Mouse (Mus musculus) T-cell, adult 66 days (primary cell): ENCODE measurements around the gene Ralgapa1. TPM values are rescaled to one million over a fixed set of nuclear protein-coding genes. Genes with fewer than 3 reads are reported as not detected.

Source experiments
- total RNA-seq, 2 experiments: library from RNA; stranded (reverse); gene quantifications; 3 replicates in 1 of 2; 4 replicates in 1 of 2; pipeline ENCODE4 v1.2.4; 2023

Ralgapa1 gene
- 10 to 100 TPM; 66.0 to 69.4 TPM for total RNA-seq

DNA sequence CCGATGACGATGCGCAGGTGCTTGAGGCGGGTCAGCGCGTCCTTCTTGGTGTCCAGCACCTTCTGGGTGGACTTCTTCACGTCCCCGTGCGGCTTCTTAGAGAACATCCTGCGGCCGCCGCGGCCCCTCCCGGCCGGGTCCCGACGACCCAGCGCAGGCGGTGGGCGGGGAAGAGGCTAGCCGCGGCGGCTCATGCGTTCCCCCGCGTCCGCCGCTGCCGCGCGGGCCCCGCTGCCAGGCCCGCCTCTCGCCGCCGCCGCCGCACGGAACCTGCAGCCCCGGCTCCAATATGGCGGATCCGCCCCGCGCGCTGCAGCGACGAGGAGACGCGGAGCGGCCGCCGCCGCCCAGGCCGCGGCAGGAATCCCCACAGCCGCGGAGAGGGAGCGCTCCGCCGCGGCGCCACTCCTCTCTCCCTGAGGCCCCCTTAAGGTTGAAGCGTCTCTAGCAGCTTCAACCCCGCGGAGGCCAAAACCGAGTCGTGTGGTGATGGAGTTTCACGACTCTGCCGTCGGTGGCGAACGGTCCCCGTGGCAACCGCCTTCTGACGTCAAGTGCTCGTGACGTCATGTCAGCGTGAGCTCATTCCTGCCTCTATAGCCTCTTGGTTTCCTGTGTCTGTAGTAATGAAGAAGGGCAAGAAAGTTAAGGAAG is at the start of gene Ralgapa1:
Gene Ralgapa1 (minus strand): TSS at position 507 of the 654 bp plus-strand sequence.

GRCm38 (mm10) chr12:55836199-55836951 is 15.4 kb upstream of the Ralgapa1 start, which contains the start of gene Brms1l:
TSS of gene Brms1l (plus strand) at chr12:55836324.

DNA sequence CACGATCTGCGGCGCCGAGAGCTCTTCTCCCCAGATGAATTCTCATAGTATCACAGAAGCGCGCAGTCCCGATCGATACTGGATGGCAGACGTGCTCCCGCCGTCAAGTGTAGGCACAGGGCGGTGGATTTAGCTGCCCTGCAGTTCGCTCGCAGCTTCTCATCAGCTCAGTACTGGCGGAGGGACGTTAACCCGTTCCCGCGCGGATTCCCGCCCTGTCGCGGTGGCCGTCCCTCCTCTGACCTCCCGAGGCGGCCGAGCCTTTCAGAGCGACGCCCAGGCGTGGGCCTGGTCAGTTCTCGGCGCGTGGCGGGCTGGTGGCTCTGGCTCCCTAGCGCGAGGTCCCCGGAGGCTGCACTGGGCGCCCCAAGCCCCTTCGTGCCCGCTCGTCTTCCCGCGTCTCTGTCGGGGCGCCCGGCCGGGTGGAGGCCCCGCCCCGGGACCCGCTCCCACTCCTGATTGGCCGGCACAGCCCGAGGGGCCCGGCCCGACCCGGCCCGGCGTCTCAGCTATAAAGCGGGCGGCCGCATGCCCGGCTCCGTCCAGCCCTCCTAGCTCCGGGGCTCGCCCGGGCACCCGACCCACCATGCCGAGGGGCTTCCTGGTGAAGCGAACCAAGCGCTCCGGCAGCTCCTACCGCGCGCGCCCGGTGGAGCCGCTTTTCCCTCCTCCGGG is 221.9 kb downstream of the Ralgapa1 start, which contains the start of gene Insm2:
Gene Insm2 (plus strand): TSS at position 541 of the 675 bp plus-strand sequence.

DNA sequence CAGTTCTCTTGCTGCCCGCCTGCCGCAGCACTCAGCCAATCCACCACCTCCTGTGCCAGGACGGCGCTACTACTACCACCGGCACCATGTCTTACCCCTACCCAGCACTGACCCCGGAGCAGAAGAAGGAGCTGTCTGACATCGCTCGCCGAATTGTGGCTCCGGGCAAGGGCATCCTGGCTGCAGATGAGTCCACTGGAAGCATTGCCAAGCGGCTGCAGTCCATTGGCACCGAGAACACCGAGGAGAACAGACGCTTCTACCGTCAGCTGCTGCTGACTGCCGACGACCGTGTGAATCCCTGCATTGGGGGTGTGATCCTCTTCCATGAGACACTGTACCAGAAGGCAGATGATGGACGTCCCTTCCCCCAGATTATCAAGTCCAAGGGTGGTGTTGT is 255.8 kb downstream of the Ralgapa1 start, which contains the start of gene Aldoart2:
Gene Aldoart2 (plus strand): TSS at position 34 of the 400 bp plus-strand sequence.

Other genes with a start within 250 kb of the Ralgapa1 start
- gene Insm2, start 221.7 kb downstream of the Ralgapa1 start, total RNA-seq = not detected
- gene Brms1l, start 15.2 kb upstream of the Ralgapa1 start, total RNA-seq = 10 to 100 TPM; 31.6 to 34.2 TPM